Mouse (Mus musculus): ENCODE results near the gene Gm49354. TPM values are rescaled to one million over a fixed set of nuclear protein-coding genes. Genes with fewer than 3 reads are reported as not detected.
A peak's percentile ranks its signal among the peaks of the same experiment; 100 is the strongest.
"Not testable (repeated sequence)": the region's sequence is repeated elsewhere in the genome, so short reads cannot be mapped to it uniquely, and the experiment has no call there.

Gm49354 gene
- polyA plus RNA-seq, 1 experiment from 2014 or later, result not detected

DNA sequence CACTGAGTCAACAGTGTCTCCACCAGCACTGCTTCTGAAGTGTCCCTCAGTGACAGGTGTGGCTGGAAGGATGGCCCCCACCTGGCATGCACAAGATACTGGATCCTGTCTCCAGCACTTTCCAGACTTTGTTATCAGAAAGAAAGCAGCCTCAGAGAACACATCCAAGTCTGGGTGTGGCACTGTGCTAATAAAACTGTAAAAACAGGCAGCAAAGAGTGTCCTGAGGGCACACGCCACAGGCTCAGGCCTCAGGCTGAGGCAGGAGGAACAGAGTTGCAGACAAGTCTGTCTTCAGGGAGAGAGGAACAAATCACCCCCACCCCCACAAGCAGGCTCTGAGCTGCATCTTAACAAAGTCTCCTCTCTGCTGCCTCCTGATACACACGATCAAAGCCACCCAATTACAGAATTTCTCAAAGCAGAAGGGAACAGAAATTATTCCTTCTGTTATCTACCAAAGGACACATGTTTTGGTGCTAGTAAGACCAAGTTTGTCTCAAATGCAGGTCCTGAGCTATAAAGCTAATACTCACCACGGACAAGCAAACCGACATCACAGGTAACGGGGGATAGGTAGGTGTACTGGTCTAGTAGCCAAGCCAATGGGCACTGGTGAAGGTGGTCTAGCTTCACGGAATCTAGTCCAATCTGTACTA lies 13.9 kb upstream of the Gm49354 start:
- TF ChIP-seq CTCF (IDR thresholded peaks at IDR 0.05; ENCODE audit: low read depth), result no peak
- Histone ChIP-seq H3K36me3 (ENCODE audit: control insufficient read depth, insufficient read depth) (peaks cover 95% of the 10 kb centered on the region), H3K27ac (ENCODE audit: low read depth, low read length) (peak overlapping the region; percentile 5; the same call in 1 of the 2 replicates), H3K27me3 (replicated peaks; ENCODE audit: control insufficient read depth, insufficient read depth, low read length) (no peaks in the 10 kb centered on the region), H3K4me2 (replicated peaks; ENCODE audit: low read depth) (no peak overlapping the region), H3K9me3 (ENCODE audit: control insufficient read depth) (no peaks in the 10 kb centered on the region), H3K9ac (ENCODE audit: low read depth, low read length) (no peak overlapping the region), H3K4me3 (ENCODE audit: low read depth, low read length) (no peak overlapping the region), H3K4me1 (replicated peaks; ENCODE audit: control insufficient read depth, insufficient read depth, low read length) (no peaks in the 10 kb centered on the region)
- 77% methylated on average over 6 of the region's 6 CpGs for WGBS
- ATAC-seq, result peak; percentile 80

- TF ChIP-seq CTCF (IDR thresholded peaks at IDR 0.05; ENCODE audit: low read depth), result no peak
- no peak overlapping the region for H3K27ac ChIP-seq (ENCODE audit: low read depth, low read length)
Measured at GRCm38 (mm10) chr13:59794786-59795185, 12.7 kb upstream of the Gm49354 start.

DNA sequence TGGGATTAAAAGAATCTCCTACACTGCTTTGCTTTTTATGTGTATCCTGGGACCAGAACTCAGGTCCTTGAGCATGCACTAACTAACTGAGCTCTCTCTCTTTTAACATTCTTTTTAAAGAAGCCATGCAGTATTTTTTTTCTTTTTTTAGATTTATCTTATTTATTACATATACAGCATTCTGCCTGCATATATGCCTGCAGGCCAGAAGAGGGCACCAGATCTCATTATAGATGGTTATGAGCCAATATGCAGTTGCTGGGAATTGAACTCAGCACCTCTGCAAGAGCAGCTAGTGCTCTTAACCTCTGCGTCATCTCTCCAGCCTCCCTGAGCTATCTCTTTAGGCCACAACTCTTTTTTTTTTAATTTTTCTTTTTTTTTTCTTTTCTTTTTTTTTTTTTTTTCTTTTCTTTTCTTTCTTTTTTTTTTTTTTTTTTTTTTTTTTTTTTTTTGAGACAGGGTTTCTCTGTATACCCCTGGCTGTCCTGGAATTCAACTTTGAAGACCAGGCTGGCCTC lies 2.2 kb downstream of the Gm49354 start:
- WGBS, result 100% methylated on average over 1 of the region's 1 CpGs
- not testable (repeated sequence) for H3K27ac ChIP-seq (ENCODE audit: low read depth, low read length); H3K9ac ChIP-seq (ENCODE audit: low read depth, low read length); H3K4me2 ChIP-seq (replicated peaks; ENCODE audit: low read depth); H3K9me3 ChIP-seq (ENCODE audit: control insufficient read depth); H3K27me3 ChIP-seq (replicated peaks; ENCODE audit: control insufficient read depth, insufficient read depth, low read length); H3K4me3 ChIP-seq (ENCODE audit: low read depth, low read length); H3K4me1 ChIP-seq (replicated peaks; ENCODE audit: control insufficient read depth, insufficient read depth, low read length); ATAC-seq
- TF ChIP-seq CTCF (IDR thresholded peaks at IDR 0.05; ENCODE audit: low read depth), result peak; percentile 49
- H3K36me3 ChIP-seq (ENCODE audit: control insufficient read depth, insufficient read depth), result peaks cover 84% of the 10 kb centered on the region

More at GRCm38 (mm10) chr13:59794786-59795185, 12.7 kb upstream of the Gm49354 start:
- no peaks in the 10 kb centered on the region for H3K27me3 ChIP-seq (replicated peaks; ENCODE audit: control insufficient read depth, insufficient read depth, low read length)
- no peaks in the 10 kb centered on the region for H3K4me1 ChIP-seq (replicated peaks; ENCODE audit: control insufficient read depth, insufficient read depth, low read length)
- H3K9me3 ChIP-seq (ENCODE audit: control insufficient read depth), result no peaks in the 10 kb centered on the region
- H3K36me3 ChIP-seq (ENCODE audit: control insufficient read depth, insufficient read depth), result peaks cover 95% of the 10 kb centered on the region
- no peak overlapping the region for H3K4me3 ChIP-seq (ENCODE audit: low read depth, low read length)
- H3K4me2 ChIP-seq (replicated peaks; ENCODE audit: low read depth), result no peak overlapping the region
- H3K9ac ChIP-seq (ENCODE audit: low read depth, low read length), result no peak overlapping the region
- ATAC-seq, result no peak
- 96% methylated on average over 1 of the region's 1 CpGs for WGBS

DNA sequence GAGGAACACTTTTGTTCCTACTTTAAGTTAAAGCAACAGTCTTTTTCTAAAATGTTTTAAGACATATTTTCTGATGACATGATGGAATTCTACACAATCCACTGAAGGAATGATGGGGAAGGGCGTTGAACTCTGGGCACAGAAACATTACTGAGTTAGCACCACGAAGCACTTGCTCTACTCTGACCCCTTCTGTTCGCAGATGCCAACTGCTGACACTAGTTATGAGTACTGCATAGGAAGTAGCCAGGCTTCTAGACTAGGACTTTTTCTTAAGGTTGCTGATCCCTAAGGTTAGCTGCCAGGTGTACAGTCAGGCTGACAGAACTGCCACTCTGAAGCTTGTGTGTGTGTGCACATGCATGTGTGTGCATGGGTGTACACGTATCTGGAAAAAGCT lies 2.8 kb downstream of the Gm49354 start:
- H3K27ac ChIP-seq (ENCODE audit: low read depth, low read length), result no peak overlapping the region
- WGBS, result 77% methylated on average over 4 of the region's 4 CpGs
- H3K9me3 ChIP-seq (ENCODE audit: control insufficient read depth), result no peaks in the 10 kb centered on the region
- no peak overlapping the region for H3K9ac ChIP-seq (ENCODE audit: low read depth, low read length)
- H3K4me1 ChIP-seq (replicated peaks; ENCODE audit: control insufficient read depth, insufficient read depth, low read length), result no peaks in the 10 kb centered on the region
- no peaks in the 10 kb centered on the region for H3K27me3 ChIP-seq (replicated peaks; ENCODE audit: control insufficient read depth, insufficient read depth, low read length)
- peak; percentile 61 for TF ChIP-seq CTCF (IDR thresholded peaks at IDR 0.05; ENCODE audit: low read depth)
- ATAC-seq, result peak; percentile 31; the same call in 1 of the 2 replicates
- peaks cover 81% of the 10 kb centered on the region for H3K36me3 ChIP-seq (ENCODE audit: control insufficient read depth, insufficient read depth)
- no peak overlapping the region for H3K4me2 ChIP-seq (replicated peaks; ENCODE audit: low read depth)
- H3K4me3 ChIP-seq (ENCODE audit: low read depth, low read length), result no peak overlapping the region

DNA sequence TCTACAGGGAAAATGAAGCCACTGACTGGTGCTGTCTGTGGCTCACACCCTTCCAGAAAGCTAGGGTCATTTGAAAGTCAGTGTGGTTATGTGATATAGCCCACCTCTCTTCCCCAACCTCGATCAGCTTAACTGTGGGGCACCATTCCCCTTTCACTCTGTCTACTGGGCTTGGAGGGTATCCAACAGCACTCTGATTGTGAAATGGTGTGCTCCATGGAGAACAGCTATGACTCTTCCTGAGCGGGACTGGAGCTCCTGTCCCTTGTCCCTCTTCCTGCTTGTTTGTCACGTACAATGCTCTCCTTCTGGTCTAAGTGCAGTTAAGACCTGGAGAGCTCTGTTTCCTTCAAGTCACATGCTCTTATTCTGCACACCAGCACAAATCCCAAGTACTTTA lies 6.9 kb downstream of the Gm49354 start:
- ATAC-seq, result no peak
- Histone ChIP-seq H3K27me3 (replicated peaks; ENCODE audit: control insufficient read depth, insufficient read depth, low read length) (no peaks in the 10 kb centered on the region), H3K9ac (ENCODE audit: low read depth, low read length) (no peak overlapping the region), H3K4me2 (replicated peaks; ENCODE audit: low read depth) (no peak overlapping the region), H3K9me3 (ENCODE audit: control insufficient read depth) (no peaks in the 10 kb centered on the region), H3K4me1 (replicated peaks; ENCODE audit: control insufficient read depth, insufficient read depth, low read length) (0 out of 2 replicates have a peak, but pooled peaks cover 5% of the 10 kb centered on the region), H3K27ac (ENCODE audit: low read depth, low read length) (peak overlapping the region; percentile 57), H3K36me3 (ENCODE audit: control insufficient read depth, insufficient read depth) (peaks cover 64% of the 10 kb centered on the region), H3K4me3 (ENCODE audit: low read depth, low read length) (no peak overlapping the region)
- 67% methylated on average over 3 of the region's 3 CpGs for WGBS
- TF ChIP-seq CTCF (IDR thresholded peaks at IDR 0.05; ENCODE audit: low read depth), result no peak

- Histone ChIP-seq H3K4me1 (replicated peaks; ENCODE audit: control insufficient read depth, insufficient read depth, low read length) (peaks cover 8% of the 10 kb centered on the region), H3K4me3 (ENCODE audit: low read depth, low read length) (peak overlapping the region; percentile 86; the same call in 1 of the 2 replicates), H3K27ac (ENCODE audit: low read depth, low read length) (peak overlapping the region; percentile 100), H3K9ac (ENCODE audit: low read depth, low read length) (peak overlapping the region; percentile 90; the same call in 1 of the 2 replicates), H3K36me3 (ENCODE audit: control insufficient read depth, insufficient read depth) (peaks cover 34% of the 10 kb centered on the region), H3K4me2 (replicated peaks; ENCODE audit: low read depth) (peak overlapping the region; percentile 80), H3K9me3 (ENCODE audit: control insufficient read depth) (no peaks in the 10 kb centered on the region), H3K27me3 (replicated peaks; ENCODE audit: control insufficient read depth, insufficient read depth, low read length) (no peaks in the 10 kb centered on the region)
- 10% methylated on average over 9 of the region's 9 CpGs for WGBS
- no peak for TF ChIP-seq CTCF (IDR thresholded peaks at IDR 0.05; ENCODE audit: low read depth)
- ATAC-seq, result no peak
Measured at GRCm38 (mm10) chr13:59771257-59771656, 10.8 kb downstream of the Gm49354 start.
